Mouse (Mus musculus) v-Abl transformed pro-B cells (cell line): Measurements from ENCODE around the gene Kirrel2.

Experiments
- in situ Hi-C, 2 experiments: fragments of 400-800 bp; cut with MboI; formaldehyde crosslinking; loops; one replicate each; pipeline ENCODE4 v1.15.1; 2025; ENCODE audit not compliant: unreplicated experiment in 2 of 2

The Kirrel2 gene

DNA sequence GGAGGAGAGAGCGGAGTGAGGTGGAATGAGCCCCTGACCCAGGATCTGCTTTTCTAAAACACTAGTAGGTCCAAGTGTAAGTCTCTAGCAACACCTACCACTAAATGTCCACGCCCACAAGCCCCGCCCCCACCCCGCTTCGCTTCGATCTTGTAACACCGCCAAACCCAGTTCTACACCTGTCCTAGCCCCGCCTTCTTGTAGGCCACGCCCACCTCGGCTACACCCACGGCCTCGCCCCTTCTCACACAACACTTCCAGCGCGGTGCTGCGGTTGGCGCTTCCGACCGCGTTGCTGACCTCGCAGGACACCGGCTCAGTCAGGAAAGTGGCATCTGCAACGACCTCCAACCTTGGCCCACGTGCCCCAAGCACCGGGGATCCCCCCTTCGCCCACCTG lies 3.7 kb downstream of the Kirrel2 start:
- in situ Hi-C loops: no loop called here

DNA sequence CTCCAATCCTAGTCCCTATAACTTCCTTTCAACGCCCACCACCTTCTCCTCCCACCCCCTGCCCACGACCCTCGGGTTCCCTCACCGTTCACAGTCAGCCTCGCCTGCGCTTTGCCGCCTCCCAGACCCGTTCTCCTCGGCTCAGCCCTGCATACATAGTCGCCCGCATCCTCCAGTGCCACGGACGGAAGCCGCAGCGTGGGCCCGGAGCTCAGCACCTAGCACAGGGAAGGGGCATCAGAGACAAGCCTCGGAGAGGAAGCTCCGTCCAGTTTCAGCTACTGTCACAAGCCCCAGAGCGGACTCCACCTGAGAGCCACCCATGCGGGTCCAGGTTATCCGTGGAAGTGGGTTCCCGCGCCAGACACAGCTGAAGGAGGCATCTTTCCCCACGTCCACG lies 4.2 kb downstream of the Kirrel2 start:
- in situ Hi-C loops: no loop called here

DNA sequence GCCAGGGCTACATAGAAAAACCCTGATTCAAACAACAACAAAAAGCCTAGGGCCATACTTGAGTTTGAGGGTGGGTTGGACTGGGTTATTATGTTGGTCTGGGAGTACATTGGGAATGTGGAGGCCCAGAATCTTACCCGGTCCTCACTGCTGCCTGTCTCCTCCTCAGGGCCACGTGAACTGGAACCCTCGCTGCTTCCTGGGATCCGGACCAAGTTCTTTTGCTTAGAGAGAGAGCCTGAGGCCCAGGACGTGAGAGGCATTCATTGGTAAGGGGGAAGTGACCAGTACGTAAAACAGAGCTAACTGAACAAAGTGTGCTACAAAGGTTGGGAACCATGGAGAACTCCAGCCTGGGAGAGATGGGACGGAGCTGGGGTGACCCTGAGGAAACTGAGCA lies 7.2 kb downstream of the Kirrel2 start:
- in situ Hi-C loops: no loop called here

- in situ Hi-C loops: loop anchor here (5.0 to 10.0 kb wide), 2 partner anchors 32 to 50 kb away; partner anchors contain the start of gene Prodh2 (in 1 of the 2)
Measured at GRCm38 (mm10) chr7:30444971-30445751, 12.3 kb downstream of the Kirrel2 start, which contains the start of gene Aplp1. Gene Aplp1, minus strand, starts transcription at chr7:30445535.

DNA sequence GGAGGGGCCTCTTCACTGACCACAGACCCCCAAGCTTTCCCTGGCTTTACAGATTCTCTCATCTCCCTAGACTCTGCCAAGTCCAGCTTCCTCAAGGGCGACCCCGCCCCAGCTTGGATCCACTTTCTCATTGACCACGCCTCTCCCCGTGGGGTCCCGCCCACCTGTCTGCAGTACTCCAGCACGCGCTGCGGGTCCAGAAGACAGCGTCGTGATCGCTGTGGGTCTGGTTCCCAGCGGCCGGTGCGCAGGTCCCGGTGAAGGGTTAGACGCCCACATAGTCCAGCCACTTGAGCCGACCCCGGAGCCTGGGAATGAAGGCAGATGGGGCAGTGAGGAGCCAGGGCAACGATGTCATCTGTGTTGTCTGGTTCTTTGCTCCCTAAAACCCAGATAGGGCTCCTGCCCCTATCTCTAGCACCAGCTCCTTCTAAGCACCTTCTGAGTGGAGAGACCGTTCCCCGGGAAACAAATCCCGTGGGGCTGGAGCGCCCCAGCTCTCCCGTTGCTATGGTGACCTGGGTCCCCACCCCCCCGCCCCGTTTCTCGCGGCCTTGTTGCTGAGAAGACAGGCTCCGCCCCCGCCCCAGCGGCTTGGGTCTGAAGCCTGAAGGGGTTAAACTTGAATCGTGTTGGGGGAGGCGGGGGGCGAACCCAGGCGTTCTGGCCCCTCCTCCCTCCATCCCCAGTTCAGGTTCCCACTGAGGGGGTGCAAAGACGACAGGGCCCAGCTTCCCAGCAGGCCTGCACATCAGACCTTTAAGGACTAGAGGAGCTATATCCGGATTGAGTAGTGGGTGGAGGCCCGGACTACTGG lies 13.1 kb downstream of the Kirrel2 start:
- in situ Hi-C loops: loop anchor here (5.0 to 10.0 kb wide), 2 partner anchors 33 to 50 kb away; partner anchors contain the start of gene Prodh2 (in 1 of the 2)

DNA sequence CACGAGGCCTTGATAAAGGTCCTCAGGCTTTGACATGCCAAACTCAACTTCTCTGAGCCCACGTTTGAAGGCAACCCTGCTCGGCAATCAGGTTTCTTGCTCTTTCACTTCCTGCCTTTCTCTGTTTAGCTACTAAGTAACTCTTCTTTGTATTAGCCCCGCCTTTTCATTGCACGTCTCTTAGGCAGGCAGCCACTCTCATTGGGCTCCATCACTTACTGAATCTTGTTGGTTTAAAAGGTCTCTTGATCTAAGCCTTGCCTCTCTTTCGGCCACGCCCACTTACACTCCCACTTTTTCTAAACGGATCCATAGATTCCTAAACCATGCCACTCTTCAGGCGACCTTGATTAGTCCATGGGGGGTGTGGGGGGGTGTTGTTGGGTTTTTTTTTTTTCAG lies 13.8 kb downstream of the Kirrel2 start:
- in situ Hi-C loops: loop anchor here (5.0 to 10.0 kb wide), 2 partner anchors 34 to 51 kb away; partner anchors contain the start of gene Prodh2 (in 1 of the 2)

- in situ Hi-C loops: loop anchor here (5.0 to 10.0 kb wide), 2 partner anchors 37 to 54 kb away; partner anchors contain the start of gene Prodh2 (in 1 of the 2)
Measured at GRCm38 (mm10) chr7:30440697-30441096, 16.8 kb downstream of the Kirrel2 start.

DNA sequence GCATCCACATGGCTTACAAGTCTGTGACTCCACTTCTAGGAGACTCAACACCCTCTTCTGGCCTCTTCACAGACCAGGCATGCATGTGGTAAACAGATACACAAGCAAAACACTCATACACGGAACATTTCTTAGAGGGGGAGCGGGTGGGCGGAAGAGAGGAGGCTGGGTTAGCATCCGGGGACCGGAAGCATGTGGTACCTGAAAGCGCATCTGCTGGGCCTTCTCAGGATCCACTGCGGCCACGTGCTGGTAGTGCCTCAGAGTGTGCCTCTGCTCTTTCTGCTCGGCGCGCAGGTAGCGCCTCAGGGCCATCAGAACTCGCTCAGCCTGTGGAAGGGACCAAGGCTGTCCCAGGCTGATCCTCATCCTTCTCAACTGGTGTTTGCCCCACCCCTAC lies 17.8 kb downstream of the Kirrel2 start:
- in situ Hi-C loops: loop anchor here (5.0 to 10.0 kb wide), 4 partner anchors 33 to 65 kb away; partner anchors contain the start of gene Prodh2 (in 1 of the 2)

DNA sequence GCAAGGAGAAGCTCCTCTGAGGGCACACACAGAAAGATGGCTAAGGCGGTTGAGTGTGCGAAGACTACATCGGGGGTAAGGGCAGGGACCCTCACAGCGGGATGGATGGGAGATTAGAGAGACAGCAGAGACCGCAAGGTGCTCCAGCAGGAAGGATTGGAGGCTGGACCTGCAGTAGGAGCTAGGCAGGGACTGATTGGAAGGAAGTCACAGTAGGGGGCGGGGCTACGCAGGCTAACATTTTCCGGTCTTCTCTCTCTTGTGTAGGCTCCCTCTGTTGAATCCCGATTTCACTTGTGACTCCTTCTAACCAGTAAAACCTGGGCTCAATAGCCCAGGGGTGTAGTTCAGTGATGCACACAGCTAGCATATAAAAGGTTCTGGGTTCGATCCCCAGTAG lies 20.6 kb downstream of the Kirrel2 start:
- in situ Hi-C loops: loop anchor here (5.0 to 10.0 kb wide), 2 partner anchors 35 to 62 kb away; no protein-coding TSS in a partner anchor

- in situ Hi-C loops: loop anchor here (5.0 to 10.0 kb wide), 2 partner anchors 37 to 60 kb away; no protein-coding TSS in a partner anchor
Measured at GRCm38 (mm10) chr7:30435156-30435555, 22.3 kb downstream of the Kirrel2 start.

GRCm38 (mm10) chr7:30434701-30435100 lies 22.8 kb downstream of the Kirrel2 start:
- in situ Hi-C loops: loop anchor here (5.0 to 10.0 kb wide), 3 partner anchors 38 to 62 kb away; no protein-coding TSS in a partner anchor

DNA sequence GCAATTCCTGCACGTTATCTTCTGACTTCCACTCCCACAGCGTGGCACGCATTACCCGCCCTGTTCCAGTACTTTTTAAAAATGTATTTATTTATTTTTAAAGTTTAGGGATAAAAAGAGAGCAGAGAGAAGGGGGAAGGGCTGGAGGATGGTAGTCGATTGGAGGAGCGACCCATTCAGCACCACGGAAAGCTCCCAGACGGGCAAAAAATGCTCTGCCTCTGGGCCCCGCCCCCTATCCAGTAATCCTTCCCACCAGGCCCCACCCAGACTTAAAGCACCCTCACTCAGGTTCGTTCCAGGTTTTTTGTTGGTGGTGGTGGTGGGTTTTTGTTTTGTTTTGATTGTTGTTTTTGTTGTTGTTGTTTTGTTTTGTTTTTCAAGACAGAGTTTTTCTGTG lies 23.3 kb downstream of the Kirrel2 start:
- in situ Hi-C loops: loop anchor here (5.0 to 10.0 kb wide), 2 partner anchors 59 to 62 kb away; no protein-coding TSS in a partner anchor

DNA sequence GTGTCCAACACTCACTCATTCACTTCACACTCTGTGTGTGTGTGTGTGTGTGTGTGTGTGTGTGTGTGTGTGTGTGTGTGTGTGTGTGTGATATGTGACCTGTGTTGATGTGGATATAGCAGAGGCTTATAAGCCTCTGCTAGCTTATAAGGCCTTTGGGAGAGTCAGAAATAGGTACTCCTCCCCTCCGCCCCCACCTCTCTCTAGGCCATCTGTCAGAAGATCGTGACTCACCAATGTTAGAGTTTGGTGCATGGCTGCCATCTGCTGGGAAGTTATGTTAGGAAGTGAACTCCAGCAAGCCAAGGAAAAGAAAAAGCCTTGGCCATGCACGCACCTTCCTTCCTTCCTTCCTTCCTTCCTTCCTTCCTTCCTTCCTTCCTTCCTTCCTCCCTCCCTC lies 25.7 kb downstream of the Kirrel2 start:
- in situ Hi-C loops: loop anchor here (5.0 to 10.0 kb wide), 2 partner anchors 57 to 59 kb away; no protein-coding TSS in a partner anchor

DNA sequence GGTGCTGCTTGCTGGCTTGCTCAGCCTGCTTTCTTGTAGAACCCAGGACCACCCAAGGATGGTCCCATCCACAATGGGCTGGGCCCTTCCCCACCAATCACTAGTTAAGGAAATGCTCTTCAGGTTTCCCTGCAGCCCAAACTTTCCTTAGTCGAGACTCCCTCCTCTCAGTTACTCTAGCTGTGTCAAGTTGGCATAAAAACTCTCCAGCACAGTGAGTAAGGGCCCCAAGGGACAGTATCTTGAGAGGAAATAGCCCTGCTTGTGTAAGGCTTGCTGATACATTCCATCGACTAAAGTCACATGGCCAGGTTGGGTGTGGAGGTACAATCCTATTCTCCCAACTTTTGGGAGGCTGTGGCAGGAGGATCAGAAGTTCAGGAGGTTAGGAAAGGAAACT lies 27.3 kb downstream of the Kirrel2 start:
- in situ Hi-C loops: loop anchor here (5.0 to 10.0 kb wide), 2 partner anchors 55 to 58 kb away; no protein-coding TSS in a partner anchor

- in situ Hi-C loops: loop anchor here (5.0 kb wide), 1 partner anchor 37 kb away; no protein-coding TSS in a partner anchor
Measured at GRCm38 (mm10) chr7:30429327-30429726, 28.2 kb downstream of the Kirrel2 start.

GRCm38 (mm10) chr7:30423071-30423641 lies 34.3 kb downstream of the Kirrel2 start:
- in situ Hi-C loops: no loop called here

- in situ Hi-C loops: no loop called here
Measured at GRCm38 (mm10) chr7:30422560-30422959, 34.9 kb downstream of the Kirrel2 start.

- in situ Hi-C loops: no loop called here
Measured at GRCm38 (mm10) chr7:30421890-30422435, 35.5 kb downstream of the Kirrel2 start.

DNA sequence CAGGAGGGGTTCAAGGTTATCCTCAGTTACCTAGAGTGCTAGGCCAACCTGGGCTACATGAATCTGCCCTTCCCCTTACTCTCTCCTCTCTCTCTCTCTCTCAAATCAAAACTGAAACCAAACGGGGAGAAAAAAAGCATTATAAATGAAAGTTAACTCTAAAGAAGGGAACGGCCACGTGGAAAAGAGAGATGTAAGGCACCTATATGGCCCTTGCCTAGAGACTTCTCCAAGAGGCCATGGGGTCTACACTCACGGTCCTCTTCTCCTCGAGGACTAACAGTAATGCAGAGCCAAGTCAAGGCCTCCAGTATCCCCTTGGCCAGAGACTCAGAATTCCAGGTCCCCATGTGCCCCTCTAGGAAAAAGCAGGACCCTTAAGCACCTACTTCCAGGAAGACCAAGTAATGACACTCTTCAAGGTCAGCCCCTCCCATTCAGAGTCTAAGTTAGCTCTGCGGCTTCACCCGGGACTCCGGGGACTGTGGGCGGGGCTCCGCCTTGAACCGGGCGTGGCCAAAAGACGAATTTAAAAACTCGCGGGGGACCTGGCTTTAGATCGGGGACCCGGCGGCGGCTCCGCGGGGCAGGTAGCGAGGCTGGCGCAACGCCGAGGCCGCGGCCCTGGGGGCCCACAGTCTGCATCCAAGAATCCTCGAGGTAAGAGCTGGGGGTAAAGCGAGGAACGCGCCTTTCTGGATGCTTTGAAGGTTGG lies 36.2 kb downstream of the Kirrel2 start, which contains the start of gene Nfkbid:
Gene Nfkbid, plus strand, starts transcription at position 558 of the 715 bp plus-strand sequence.
- in situ Hi-C loops: no loop called here
